Mouse (Mus musculus) MN1 (cell line): ENCODE results near the gene Olfr764-ps1.
A peak's percentile ranks its signal among the peaks of the same experiment; 100 is the strongest.
"Not testable (repeated sequence)": the region's sequence is repeated elsewhere in the genome, so short reads cannot be mapped to it uniquely, and the experiment has no call there.

Source experiments
- DNase-seq: peaks from one replicate; pipeline ENCODE4 v3.0.0-alpha.2; 2016; ENCODE audit warnings: low spot score

Olfr764-ps1 gene

GRCm38 (mm10) chr10:129039796-129040195 lies at the start of gene Olfr764-ps1:
Olfr764-ps1 (minus strand) TSS chr10:129039896.
- DNase-seq, result no peak

- not testable (repeated sequence) for DNase-seq
Measured at GRCm38 (mm10) chr10:129082810-129083209, 43.1 kb upstream of the Olfr764-ps1 start, which contains the start of gene Olfr767. Olfr767 (minus strand) TSS chr10:129082910.

- DNase-seq, result no peak
Measured at GRCm38 (mm10) chr10:129068877-129069276, 29.2 kb upstream of the Olfr764-ps1 start, which contains the start of gene Olfr766-ps1. Olfr766-ps1 (minus strand) TSS chr10:129068977.

- DNase-seq, result not testable (repeated sequence)
Measured at GRCm38 (mm10) chr10:129049898-129050297, 10.2 kb upstream of the Olfr764-ps1 start, which contains the start of gene Olfr765. Olfr765 (minus strand) TSS chr10:129049998.

- DNase-seq, result no peak
Measured at GRCm38 (mm10) chr10:129028343-129028742, 11.4 kb downstream of the Olfr764-ps1 start.

- peak; percentile 37 for DNase-seq
Measured at GRCm38 (mm10) chr10:129026018-129026662, 13.6 kb downstream of the Olfr764-ps1 start.

GRCm38 (mm10) chr10:129023319-129023718 lies 16.4 kb downstream of the Olfr764-ps1 start:
- no peak for DNase-seq

GRCm38 (mm10) chr10:129014477-129014876 lies 25.2 kb downstream of the Olfr764-ps1 start:
- no peak for DNase-seq

GRCm38 (mm10) chr10:129011511-129011910 lies 28.2 kb downstream of the Olfr764-ps1 start:
- DNase-seq, result not testable (repeated sequence)

GRCm38 (mm10) chr10:129010288-129010841 lies 29.3 kb downstream of the Olfr764-ps1 start, which contains the start of gene Olfr763:
Olfr763 (plus strand) TSS chr10:129010791.
- DNase-seq, result no peak

GRCm38 (mm10) chr10:129004032-129004920 lies 35.4 kb downstream of the Olfr764-ps1 start:
- no peak for DNase-seq

- no peak for DNase-seq
Measured at GRCm38 (mm10) chr10:128996523-128997040, 43.1 kb downstream of the Olfr764-ps1 start.

- DNase-seq, result no peak
Measured at GRCm38 (mm10) chr10:128995796-128996195, 43.9 kb downstream of the Olfr764-ps1 start.

- DNase-seq, result no peak
Measured at GRCm38 (mm10) chr10:128990994-128991393, 48.7 kb downstream of the Olfr764-ps1 start.

GRCm38 (mm10) chr10:128990129-128990850 lies 49.4 kb downstream of the Olfr764-ps1 start:
- DNase-seq, result not testable (repeated sequence)

- DNase-seq, result not testable (repeated sequence)
Measured at GRCm38 (mm10) chr10:128989131-128989530, 50.6 kb downstream of the Olfr764-ps1 start, which contains the start of gene Olfr9. Olfr9 (plus strand) TSS chr10:128989431.
